Mouse (Mus musculus): ENCODE measurements at regions not wholly inside any gene's neighbourhood (a gene's known extent, or its start where the extent isn't known, plus 50 kb on each side); places are given as distances from the start of the nearest gene placed in this dataset.

GRCm38 (mm10) chr9:62203556-62203955 lies 78.5 kb downstream of the Spesp1 start:
- TF ChIP-seq CTCF (IDR thresholded peaks at IDR 0.05; ENCODE audit: control insufficient read depth, insufficient read depth, insufficient read length) = no peak
- TF ChIP-seq USF1 (IDR thresholded peaks at IDR 0.05; ENCODE audit: low read depth) = no peak
